Mouse (Mus musculus) liver, embryonic 14.5 days (tissue): ENCODE measurements at regions not wholly inside any gene's neighbourhood (a gene's known extent, or its start where the extent isn't known, plus 50 kb on each side); places are given as distances from the start of the nearest gene placed in this dataset.

Experiments
- CTCF ChIP-seq: IDR thresholded peaks from 2 replicates; pipeline ENCODE4 v1.5.1; 2016; ENCODE audit warnings: antibody characterized with exemption, low read depth, control low read depth
- EP300 ChIP-seq: IDR thresholded peaks from 2 replicates; pipeline ENCODE4 v1.6.1; 2016; ENCODE audit warnings: antibody characterized with exemption, low read depth

DNA sequence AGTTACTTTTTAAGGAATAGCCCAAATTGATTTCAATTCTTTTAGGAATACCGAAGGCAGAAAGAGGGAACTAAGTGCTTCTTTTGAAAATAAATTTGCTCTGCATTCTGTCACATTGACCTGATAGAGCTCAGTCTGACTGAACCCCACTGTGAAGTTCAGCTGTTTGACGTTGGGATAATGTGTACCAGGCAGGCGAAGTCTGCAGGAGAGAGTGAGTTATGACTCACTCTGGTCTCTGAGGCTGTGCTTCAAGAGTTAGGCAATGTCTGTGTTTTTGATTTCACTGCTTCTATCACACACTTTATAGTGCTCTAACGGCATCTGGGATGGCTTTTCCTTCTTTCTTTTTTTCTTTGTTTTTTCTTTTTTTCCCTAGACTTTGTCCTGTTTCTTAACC is 283.5 kb downstream of the Naf1 start:
- no peak for TF ChIP-seq CTCF
- no peak for TF ChIP-seq EP300
